Mouse (Mus musculus): Measurements from ENCODE around the gene C130074G19Rik. TPM values are rescaled to one million over a fixed set of nuclear protein-coding genes. Genes with fewer than 3 reads are reported as not detected.

C130074G19Rik gene
- polyA plus RNA-seq, 1 experiment: 7.8 TPM

DNA sequence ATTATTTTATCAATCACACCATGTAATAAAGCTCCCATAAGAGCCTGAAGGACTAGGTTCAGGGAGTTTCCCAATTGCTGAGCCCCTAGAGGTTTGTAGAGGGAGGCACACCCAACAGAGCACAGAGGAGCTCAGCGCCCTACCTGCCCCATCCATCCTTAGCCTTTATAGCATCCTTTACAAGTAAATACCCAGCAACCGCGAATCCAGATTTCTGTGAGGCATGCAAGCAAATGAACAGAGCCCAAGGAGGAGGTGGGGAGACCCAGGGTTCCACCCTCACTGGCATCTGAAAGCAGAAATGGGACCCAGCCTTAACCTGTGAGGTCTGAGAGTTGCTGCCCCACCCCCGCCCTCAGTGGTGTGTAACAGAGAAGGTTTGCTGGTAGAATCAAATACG lies 46.7 kb downstream of the C130074G19Rik start:
- TF ChIP-seq POLR2A (IDR thresholded peaks at IDR 0.05; ENCODE audit: borderline replicate concordance, extremely low read depth, insufficient read depth, insufficient read length, poor library complexity, severe bottlenecking) (no peak), CTCF (IDR thresholded peaks at IDR 0.05; ENCODE audit: borderline replicate concordance, extremely low read depth, insufficient read depth, insufficient read length) (no peak)
- DNase-seq (ENCODE audit: low read depth): no peak

DNA sequence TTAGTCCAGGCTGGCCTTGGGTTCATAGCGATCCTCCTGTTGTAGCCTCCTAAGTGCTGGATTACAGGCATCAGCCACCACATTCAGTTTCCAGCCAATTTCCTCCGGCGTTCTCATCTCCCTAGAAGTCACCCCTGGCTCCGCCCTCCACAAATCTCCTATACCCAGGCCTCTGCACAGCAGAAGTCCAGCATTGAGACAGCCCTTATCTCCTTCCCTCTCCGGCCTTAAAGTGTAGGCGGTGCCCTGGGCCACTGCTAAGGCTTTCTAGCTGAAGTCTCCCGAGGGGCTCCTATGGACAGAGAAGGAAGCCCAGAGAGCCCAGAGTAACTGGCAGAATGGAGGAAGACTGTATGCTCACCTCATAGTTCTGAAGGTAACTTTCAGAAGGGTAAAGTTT lies 49.5 kb downstream of the C130074G19Rik start:
- DNase-seq (ENCODE audit: low read depth): no peak

GRCm38 (mm10) chr1:184832211-184832610 lies 50.8 kb downstream of the C130074G19Rik start:
- DNase-seq (ENCODE audit: low read depth): no peak
- TF ChIP-seq CTCF (IDR thresholded peaks at IDR 0.05; ENCODE audit: borderline replicate concordance, extremely low read depth, insufficient read depth, insufficient read length): peak; percentile 37; the same call in 1 of the 2 replicates
- no peak for TF ChIP-seq POLR2A (IDR thresholded peaks at IDR 0.05; ENCODE audit: borderline replicate concordance, extremely low read depth, insufficient read depth, insufficient read length, poor library complexity, severe bottlenecking)

More for the DNA sequence above, 49.5 kb downstream of the C130074G19Rik start:
- no peak for TF ChIP-seq POLR2A (IDR thresholded peaks at IDR 0.05; ENCODE audit: borderline replicate concordance, extremely low read depth, insufficient read depth, insufficient read length, poor library complexity, severe bottlenecking)
- TF ChIP-seq CTCF (IDR thresholded peaks at IDR 0.05; ENCODE audit: borderline replicate concordance, extremely low read depth, insufficient read depth, insufficient read length): no peak

GRCm38 (mm10) chr1:184829897-184830296 lies 53.1 kb downstream of the C130074G19Rik start:
- no peak for DNase-seq (ENCODE audit: low read depth)

DNA sequence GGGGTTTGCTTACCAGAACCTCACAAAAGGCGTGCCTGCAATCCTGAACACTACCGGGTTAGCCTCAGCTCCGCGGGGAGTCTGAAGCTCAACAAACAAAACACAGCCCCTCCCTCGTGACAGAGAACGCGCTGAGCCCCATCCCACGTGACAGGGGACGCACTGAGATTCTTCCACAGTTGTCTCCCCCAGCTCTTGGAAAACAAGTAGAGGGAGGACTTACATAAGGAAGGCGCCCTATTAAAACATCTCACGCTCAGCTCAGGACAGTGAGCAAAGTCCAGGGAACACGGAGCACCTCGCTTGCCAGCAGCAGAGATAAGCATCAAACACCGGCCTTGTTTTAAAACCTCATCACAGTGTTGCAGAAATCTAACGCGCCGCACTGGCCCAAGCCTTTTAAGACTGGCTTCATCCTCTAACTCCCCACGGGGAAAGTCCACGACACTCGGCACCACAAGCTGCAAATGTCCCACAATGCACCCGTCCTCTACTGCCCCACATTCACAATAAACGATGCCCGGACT lies 55.8 kb downstream of the C130074G19Rik start:
- DNase-seq (ENCODE audit: low read depth): peak; percentile 51
- no peak for TF ChIP-seq CTCF (IDR thresholded peaks at IDR 0.05; ENCODE audit: borderline replicate concordance, extremely low read depth, insufficient read depth, insufficient read length)
- TF ChIP-seq POLR2A (IDR thresholded peaks at IDR 0.05; ENCODE audit: borderline replicate concordance, extremely low read depth, insufficient read depth, insufficient read length, poor library complexity, severe bottlenecking): no peak

More at GRCm38 (mm10) chr1:184829897-184830296, 53.1 kb downstream of the C130074G19Rik start:
- TF ChIP-seq CTCF (IDR thresholded peaks at IDR 0.05; ENCODE audit: borderline replicate concordance, extremely low read depth, insufficient read depth, insufficient read length) (no peak), POLR2A (IDR thresholded peaks at IDR 0.05; ENCODE audit: borderline replicate concordance, extremely low read depth, insufficient read depth, insufficient read length, poor library complexity, severe bottlenecking) (no peak)

- TF ChIP-seq POLR2A (IDR thresholded peaks at IDR 0.05; ENCODE audit: borderline replicate concordance, extremely low read depth, insufficient read depth, insufficient read length, poor library complexity, severe bottlenecking) (no peak), CTCF (IDR thresholded peaks at IDR 0.05; ENCODE audit: borderline replicate concordance, extremely low read depth, insufficient read depth, insufficient read length) (peak; percentile 75; the same call in 1 of the 2 replicates)
- peak; percentile 71 for DNase-seq (ENCODE audit: low read depth)
Measured at GRCm38 (mm10) chr1:184825093-184825492, 57.9 kb downstream of the C130074G19Rik start.

- TF ChIP-seq CTCF (IDR thresholded peaks at IDR 0.05; ENCODE audit: borderline replicate concordance, extremely low read depth, insufficient read depth, insufficient read length): peak; percentile 98
- no peak for TF ChIP-seq POLR2A (IDR thresholded peaks at IDR 0.05; ENCODE audit: borderline replicate concordance, extremely low read depth, insufficient read depth, insufficient read length, poor library complexity, severe bottlenecking)
- DNase-seq (ENCODE audit: low read depth): peak; percentile 92
Measured at GRCm38 (mm10) chr1:184824439-184824851, 58.6 kb downstream of the C130074G19Rik start.

DNA sequence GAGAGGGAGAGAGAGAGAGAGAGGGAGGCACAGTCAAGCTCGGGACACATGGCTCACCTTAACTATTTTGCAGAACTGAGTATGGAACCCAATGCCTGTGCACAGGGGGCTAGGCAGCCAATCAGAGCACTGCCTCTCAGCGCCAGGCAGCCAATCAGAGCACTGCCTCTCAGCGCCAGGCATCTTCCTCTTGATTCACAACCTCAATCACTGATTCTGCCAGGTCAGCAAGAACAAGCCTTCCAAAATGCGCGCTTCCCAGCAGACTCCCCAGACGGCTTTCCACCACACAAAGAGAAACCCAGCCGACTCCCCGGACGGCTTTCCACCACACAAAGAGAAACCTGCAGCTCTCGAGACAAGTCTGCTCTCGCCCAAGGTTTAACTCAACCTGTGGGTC lies 60.3 kb downstream of the C130074G19Rik start:
- TF ChIP-seq POLR2A (IDR thresholded peaks at IDR 0.05; ENCODE audit: borderline replicate concordance, extremely low read depth, insufficient read depth, insufficient read length, poor library complexity, severe bottlenecking) (no peak), CTCF (IDR thresholded peaks at IDR 0.05; ENCODE audit: borderline replicate concordance, extremely low read depth, insufficient read depth, insufficient read length) (no peak)
- peak; percentile 72 for DNase-seq (ENCODE audit: low read depth)

Other genes with a start within 250 kb of the C130074G19Rik start
- 0.92 and 2.0 TPM in 2 replicates for gene Hlx, start 150.6 kb downstream of the C130074G19Rik start, polyA plus RNA-seq (2012; rRNA removed)
- gene Marc1, start 71.9 kb downstream of the C130074G19Rik start, polyA plus RNA-seq (2012; rRNA removed): 0.10 and 0.33 TPM in 2 replicates
- 43.8 and 44.1 TPM in 2 replicates for gene Marc2, start 36.8 kb downstream of the C130074G19Rik start, polyA plus RNA-seq (2012; rRNA removed)
- gene Mark1, start 116.4 kb upstream of the C130074G19Rik start, polyA plus RNA-seq (2012; rRNA removed): 37.7 and 63.8 TPM in 2 replicates